Mouse (Mus musculus) urinary bladder, postnatal 36 days (tissue): ENCODE data around the gene Zfp871.

Source experiments
- DNase-seq, 2 experiments: peaks; one replicate each; pipeline ENCODE4 v3.0.0; 2022; ENCODE audit warnings: low spot score in 2 of 2, mixed read lengths in 1 of 2

Zfp871 gene

GRCm38 (mm10) chr17:32788094-32788559 is at the start of gene Zfp871:
Gene Zfp871, minus strand, starts transcription at chr17:32788287.
- DNase-seq = peak; percentile 76 to 83

GRCm38 (mm10) chr17:32830418-32830782 is 42.3 kb upstream of the Zfp871 start:
- DNase-seq = no peak

DNA sequence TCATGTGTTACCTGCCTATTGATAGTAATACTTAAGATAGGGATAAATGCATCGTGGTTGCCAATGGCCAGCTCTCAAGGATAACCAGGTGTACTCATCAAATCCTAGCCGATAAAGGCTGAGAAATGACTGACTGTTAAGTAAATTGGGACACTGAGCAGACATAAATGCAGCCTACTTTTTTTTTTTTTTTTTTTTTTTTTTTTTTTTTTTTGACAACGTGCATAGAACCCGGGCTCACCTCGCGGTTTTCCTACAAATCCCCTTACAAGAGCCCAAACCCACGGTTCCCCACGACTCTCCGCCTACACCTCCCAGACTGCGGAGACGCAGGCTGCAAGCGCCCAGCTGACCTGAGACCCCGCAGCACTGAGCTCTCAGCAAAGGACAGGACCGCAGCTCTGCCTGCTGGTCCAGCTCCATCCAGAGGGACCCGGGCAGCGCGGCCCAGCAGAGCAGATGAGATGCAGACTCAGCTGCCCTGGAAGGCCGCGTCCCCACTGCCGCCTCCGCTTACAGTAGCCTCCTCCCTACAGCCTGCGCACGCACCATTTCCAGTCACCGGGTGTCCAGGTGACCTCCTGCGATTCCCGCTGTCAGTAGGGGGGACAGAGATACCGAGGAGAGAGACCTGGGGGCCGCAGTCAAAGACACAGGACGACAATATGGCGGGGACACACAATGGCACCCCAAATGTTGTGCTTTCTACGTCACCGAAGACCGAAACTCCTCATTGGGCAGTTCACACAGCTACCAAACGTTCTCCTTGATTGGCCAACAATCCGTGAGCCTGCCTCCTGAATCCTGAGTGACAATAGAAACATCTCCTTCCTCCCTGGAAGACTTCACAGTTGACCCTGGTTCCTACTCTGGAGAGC is 41.7 kb upstream of the Zfp871 start, which contains the start of gene Zfp799:
Gene Zfp799, minus strand, starts transcription at position 722 of the 878 bp plus-strand sequence.
- DNase-seq = peak; percentile 65 to 70

- DNase-seq = no peak
Observed at GRCm38 (mm10) chr17:32816074-32816784, 28.1 kb upstream of the Zfp871 start.

- DNase-seq = no peak
Observed at GRCm38 (mm10) chr17:32814136-32814535, 26.0 kb upstream of the Zfp871 start.

GRCm38 (mm10) chr17:32810648-32811047 is 22.6 kb upstream of the Zfp871 start:
- no peak for DNase-seq

DNA sequence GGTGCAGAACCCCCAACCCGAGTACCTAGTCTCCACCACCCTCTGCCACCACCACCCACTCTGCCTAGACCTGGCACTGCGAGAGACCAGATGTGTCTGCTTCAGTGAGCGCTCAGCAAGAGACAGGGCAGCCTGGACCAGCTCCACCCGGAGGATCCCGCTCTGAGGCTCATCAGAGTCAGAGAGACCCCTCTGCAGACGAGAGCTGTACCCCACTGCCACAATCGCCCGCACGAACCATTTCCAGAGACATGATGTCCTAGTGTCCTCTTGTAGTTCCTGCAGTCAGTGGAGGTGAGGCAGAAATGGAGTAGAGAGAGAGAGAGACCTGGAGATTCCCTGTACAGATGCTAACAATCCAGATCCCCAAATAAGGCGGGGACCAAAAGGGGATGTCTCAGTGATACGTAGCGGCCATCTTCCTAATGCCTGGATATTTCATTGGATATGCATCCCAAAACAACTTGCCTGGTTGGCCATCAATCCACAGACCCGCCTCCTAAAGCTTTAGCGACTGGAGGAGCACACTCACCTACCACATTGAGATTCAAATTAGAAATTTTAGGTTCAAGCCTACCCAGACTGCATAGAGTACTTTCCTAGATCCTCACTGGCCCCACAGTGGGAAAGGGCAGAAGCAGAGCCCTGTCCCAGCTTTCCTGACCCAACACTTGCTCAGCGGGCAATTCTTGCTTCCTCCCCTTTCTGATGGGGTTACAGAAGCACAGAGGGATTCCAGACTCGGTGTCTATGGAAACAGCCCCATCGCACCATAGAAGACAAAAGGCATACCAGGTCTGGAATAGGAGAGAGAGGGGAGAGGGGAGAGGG is 21.7 kb upstream of the Zfp871 start, which contains the start of gene Zfp811:
Gene Zfp811, minus strand, starts transcription at position 388 of the 831 bp plus-strand sequence.
- no peak for DNase-seq

- no peak for DNase-seq
Observed at GRCm38 (mm10) chr17:32808921-32809320, 20.8 kb upstream of the Zfp871 start.

DNA sequence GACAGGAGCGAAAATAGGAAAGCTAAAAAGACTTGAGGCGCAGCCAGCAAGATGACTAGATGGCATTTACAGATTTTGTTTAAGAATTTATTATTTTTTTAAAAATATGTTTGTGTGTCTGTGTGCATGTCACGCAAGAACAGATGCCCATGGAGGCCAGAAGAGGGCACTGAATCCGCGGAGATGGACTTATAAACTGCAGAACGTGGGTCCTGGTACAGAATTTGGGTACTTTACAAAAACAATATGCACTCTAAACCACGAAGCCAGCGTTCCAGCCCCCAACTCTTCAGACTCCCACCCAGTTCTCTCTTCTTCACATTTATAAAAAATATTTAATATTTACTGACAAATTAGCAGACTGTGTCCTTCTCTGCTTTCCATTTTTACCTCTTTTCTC is 1.2 kb upstream of the Zfp871 start:
- DNase-seq = no peak

- no peak for DNase-seq
Observed at GRCm38 (mm10) chr17:32788576-32788975, 489 bp upstream of the Zfp871 start.

GRCm38 (mm10) chr17:32787436-32788093 is 522 bp downstream of the Zfp871 start:
- no peak for DNase-seq

GRCm38 (mm10) chr17:32786944-32787343 is 1.1 kb downstream of the Zfp871 start:
- DNase-seq = no peak

DNA sequence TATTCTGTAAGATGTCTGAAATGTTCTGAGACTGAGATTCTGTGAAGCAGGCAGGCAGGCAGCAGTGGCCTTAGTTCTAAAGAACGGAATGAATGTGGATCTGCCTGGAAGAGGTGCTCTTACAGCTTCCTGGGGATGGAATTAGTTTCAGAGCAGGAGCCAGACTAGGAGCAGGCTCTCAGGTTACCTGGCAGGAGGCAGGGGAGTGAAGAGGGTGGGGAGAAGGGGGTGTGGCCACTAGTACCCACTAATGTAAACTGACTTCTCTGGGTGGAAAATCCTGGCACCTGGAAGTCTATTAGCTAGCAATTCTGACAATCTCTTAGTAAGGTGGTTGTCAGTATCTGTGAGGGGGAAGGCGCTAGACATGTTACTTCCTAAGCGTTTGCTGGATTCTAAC is 2.4 kb downstream of the Zfp871 start:
- DNase-seq = no peak

GRCm38 (mm10) chr17:32777564-32777963 is 10.5 kb downstream of the Zfp871 start:
- no peak for DNase-seq

DNA sequence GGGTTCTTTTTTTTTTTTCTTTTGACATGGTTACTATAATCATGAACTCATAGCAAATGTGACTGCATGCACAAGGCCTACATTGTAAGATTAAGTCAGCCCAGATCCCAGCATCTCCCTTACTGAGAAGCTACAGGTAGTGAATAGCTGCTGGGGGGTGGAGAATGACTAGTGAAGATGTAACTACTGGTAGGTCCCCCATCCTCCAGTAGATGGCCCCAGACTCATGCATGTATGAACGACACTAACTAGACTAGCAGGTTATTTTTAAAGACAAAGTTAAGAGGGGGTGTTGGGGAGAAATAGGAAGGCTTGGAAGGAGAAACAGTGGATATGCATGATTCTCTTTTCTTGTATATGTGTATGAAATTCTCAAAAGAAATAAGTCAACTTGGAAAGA is 16.9 kb downstream of the Zfp871 start:
- DNase-seq = no peak

DNA sequence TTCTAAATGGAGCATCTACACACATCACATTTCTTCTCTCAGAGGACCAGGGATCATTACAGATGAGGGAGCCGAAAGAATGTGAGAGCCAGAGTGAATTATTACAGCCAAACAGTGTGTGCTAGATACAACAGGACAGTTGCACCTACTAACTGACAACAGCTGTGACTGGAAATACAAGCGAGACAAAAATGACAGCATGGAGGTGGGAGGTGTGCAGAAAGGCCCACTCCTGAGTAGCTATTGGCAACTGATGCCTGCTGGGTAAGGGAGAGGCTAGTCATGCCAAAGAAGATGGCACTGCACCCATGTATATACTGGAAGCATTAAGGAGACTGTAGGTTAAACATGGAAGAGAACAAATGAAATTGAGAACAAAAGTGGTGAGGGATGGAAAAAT is 21.7 kb downstream of the Zfp871 start:
- no peak for DNase-seq

- DNase-seq = no peak
Observed at GRCm38 (mm10) chr17:32757331-32757730, 30.8 kb downstream of the Zfp871 start.

GRCm38 (mm10) chr17:32753634-32754033 is 34.5 kb downstream of the Zfp871 start:
- peak in 1 of 2 experiments; percentile 9 for DNase-seq

DNA sequence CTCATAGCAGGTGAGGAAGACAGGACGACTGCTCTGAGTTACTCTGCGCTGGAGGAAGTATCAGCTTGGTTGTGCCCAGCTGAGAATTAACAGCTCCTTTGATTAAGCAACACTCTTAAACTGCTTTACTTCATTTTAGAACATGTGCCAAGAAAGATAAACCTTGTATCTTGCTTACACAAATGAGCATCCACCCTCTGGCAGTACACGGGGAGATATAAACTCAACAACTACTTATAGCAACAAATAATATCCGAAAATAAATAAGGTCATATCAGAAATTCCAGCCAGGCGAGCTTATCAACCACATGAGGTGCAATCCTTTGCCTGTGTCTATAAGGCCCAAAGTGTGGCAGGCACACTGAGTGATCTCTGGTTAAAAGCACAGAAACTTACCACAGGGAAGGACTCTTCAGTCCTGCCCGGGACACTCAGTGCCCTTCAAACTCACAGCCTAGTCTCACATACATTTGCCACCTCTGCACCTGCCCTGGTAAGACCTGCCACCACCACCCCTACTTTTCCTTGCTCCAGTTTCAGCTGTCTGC is 35.2 kb downstream of the Zfp871 start:
- no peak for DNase-seq

- no peak for DNase-seq
Observed at GRCm38 (mm10) chr17:32750611-32751010, 37.5 kb downstream of the Zfp871 start.

- DNase-seq = no peak
Observed at GRCm38 (mm10) chr17:32741057-32741456, 47.0 kb downstream of the Zfp871 start.
